ENCODE assay signal across 26 mouse cellular contexts in the genomic region with DNA sequence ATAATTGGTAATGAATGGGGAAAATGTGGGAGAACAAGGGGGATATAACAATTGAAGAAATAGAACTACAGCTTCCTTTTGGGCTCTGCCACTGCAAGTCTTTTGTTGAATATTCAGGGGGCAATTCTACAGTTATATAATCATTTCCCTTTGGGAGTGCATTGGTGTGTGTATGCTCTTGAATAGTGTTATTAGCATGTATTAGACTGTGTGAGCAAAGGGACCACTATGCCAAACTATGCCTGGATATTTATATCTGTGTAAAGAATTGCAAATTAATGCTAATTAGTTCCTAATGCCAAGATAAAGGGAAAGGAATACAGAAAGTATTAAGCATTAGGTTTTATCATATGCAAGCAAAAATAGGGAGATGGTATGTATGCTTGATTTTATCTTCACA.
DNase-seq lines count a peak whose midpoint lies in the region; ATAC-seq and TF ChIP-seq lines count a peak whose summit lies in the region.
"Had no signal": no experiment of that assay in that cellular context is flagged by ENCODE, and none has a peak within 500 bp of the region (broad histone marks: within the 10 kb centered on the region; RNA-seq: fewer than 3 reads in every experiment).

No protein-coding gene starts in this region.

- no peaks in the 10 kb centered on the region for H3K9me3 ChIP-seq in forebrain, embryonic 11.5 days (ENCODE audit: control insufficient read depth, low read length)
- H3K9me3 ChIP-seq in forebrain, embryonic 10.5 days: no peaks in the 10 kb centered on the region
- H3K9me3 ChIP-seq in midbrain, embryonic 12.5 days: no peaks in the 10 kb centered on the region
- H3K9me3 ChIP-seq in midbrain, embryonic 10.5 days (replicated peaks): no peaks in the 10 kb centered on the region
- H3K9me3 ChIP-seq in forebrain, embryonic 14.5 days (replicated peaks; ENCODE audit: control insufficient read depth, low read length): no peaks in the 10 kb centered on the region
- H3K9me3 ChIP-seq: embryonic facial prominence, embryonic 12.5 days; embryonic facial prominence, embryonic 15.5 days; heart, embryonic 12.5 days; heart, embryonic 15.5 days had no signal

- no peak overlapping the region for H3K4me2 ChIP-seq in forebrain, embryonic 11.5 days (ENCODE audit: low read depth, low read length, severe bottlenecking)
- no peak overlapping the region for H3K4me2 ChIP-seq in midbrain, embryonic 12.5 days (replicated peaks)
- no peak overlapping the region for H3K4me2 ChIP-seq in forebrain, embryonic 14.5 days (ENCODE audit: low read length)
- H3K4me2 ChIP-seq: embryonic facial prominence, embryonic 12.5 days; embryonic facial prominence, embryonic 15.5 days; heart, embryonic 12.5 days; heart, embryonic 15.5 days; hindbrain, embryonic 14.5 days had no signal

- no peak for TF ChIP-seq EP300 in heart, adult 2 months (IDR thresholded peaks at IDR 0.05; ENCODE audit: insufficient read depth, low read depth, low read length)

- peak; percentile 63 for ATAC-seq in forebrain, embryonic 11.5 days (replicated peaks; ENCODE audit: low FRiP score)
- peak; percentile 65 for ATAC-seq in midbrain, embryonic 12.5 days (ENCODE audit: low FRiP score, low read depth)
- peak; percentile 95 for ATAC-seq in forebrain, embryonic 14.5 days
- ATAC-seq: activated CD4-positive, CD25-positive, alpha-beta regulatory T cell, adult 4 months; hindbrain, postnatal 0 days; inflammation-experienced regulatory T-cells, adult 6 months; intestine, embryonic 16.5 days had no signal

- H3K36me3 ChIP-seq in forebrain, embryonic 11.5 days (ENCODE audit: control insufficient read depth, insufficient read depth, low read length): no peaks in the 10 kb centered on the region
- H3K36me3 ChIP-seq in forebrain, embryonic 10.5 days (replicated peaks): no peaks in the 10 kb centered on the region
- no peaks in the 10 kb centered on the region for H3K36me3 ChIP-seq in midbrain, embryonic 12.5 days
- no peaks in the 10 kb centered on the region for H3K36me3 ChIP-seq in midbrain, embryonic 10.5 days
- no peaks in the 10 kb centered on the region for H3K36me3 ChIP-seq in forebrain, embryonic 14.5 days (ENCODE audit: control insufficient read depth, insufficient read depth, low read length)
- H3K36me3 ChIP-seq in heart, adult 2 months (ENCODE audit: control insufficient read depth, insufficient read depth, low read length): no peaks in the 10 kb centered on the region
- H3K36me3 ChIP-seq: embryonic facial prominence, embryonic 12.5 days; embryonic facial prominence, embryonic 15.5 days; heart, embryonic 12.5 days; heart, embryonic 15.5 days had no signal

- no peaks in the 10 kb centered on the region for H3K27me3 ChIP-seq in forebrain, embryonic 11.5 days (ENCODE audit: control insufficient read depth, insufficient read depth, low read length)
- no peaks in the 10 kb centered on the region for H3K27me3 ChIP-seq in forebrain, embryonic 10.5 days (ENCODE audit: poor library complexity, severe bottlenecking)
- H3K27me3 ChIP-seq in midbrain, embryonic 12.5 days: no peaks in the 10 kb centered on the region
- no peaks in the 10 kb centered on the region for H3K27me3 ChIP-seq in midbrain, embryonic 10.5 days (ENCODE audit: low read depth, poor library complexity, severe bottlenecking)
- H3K27me3 ChIP-seq in forebrain, embryonic 14.5 days (replicated peaks; ENCODE audit: control insufficient read depth, insufficient read depth, low read length): no peaks in the 10 kb centered on the region
- H3K27me3 ChIP-seq in heart, adult 2 months (ENCODE audit: control insufficient read depth, insufficient read depth, low read length): no peaks in the 10 kb centered on the region
- H3K27me3 ChIP-seq: embryonic facial prominence, embryonic 12.5 days; embryonic facial prominence, embryonic 15.5 days; heart, embryonic 12.5 days; heart, embryonic 15.5 days had no signal

- H3K27ac ChIP-seq in forebrain, embryonic 11.5 days (ENCODE audit: low read depth, low read length): no peak overlapping the region
- no peak overlapping the region for H3K27ac ChIP-seq in forebrain, embryonic 10.5 days
- no peak overlapping the region for H3K27ac ChIP-seq in midbrain, embryonic 12.5 days (replicated peaks)
- no peak overlapping the region for H3K27ac ChIP-seq in midbrain, embryonic 10.5 days (replicated peaks)
- no peak overlapping the region for H3K27ac ChIP-seq in forebrain, embryonic 14.5 days (ENCODE audit: low read depth, low read length)
- no peak overlapping the region for H3K27ac ChIP-seq in heart, adult 2 months
- H3K27ac ChIP-seq: embryonic facial prominence, embryonic 12.5 days; embryonic facial prominence, embryonic 15.5 days; gastrocnemius, adult 2 months; heart, embryonic 15.5 days; hindbrain, embryonic 14.5 days; hindbrain, postnatal 0 days had no signal

- DNase-seq in forebrain, embryonic 11.5 days (ENCODE audit: low spot score): no peak
- no peak for DNase-seq in forebrain, embryonic 10.5 days (ENCODE audit: extremely low spot score, low spot score)
- no peak for DNase-seq in midbrain, embryonic 10.5 days (ENCODE audit: low spot score)
- peak; percentile 77 for DNase-seq in forebrain, embryonic 14.5 days (ENCODE audit: low spot score)
- no peak for DNase-seq in frontal cortex, postnatal 25 days (ENCODE audit: low spot score in 2 of 2)
- no peak for DNase-seq in heart, adult 2 months
- DNase-seq: adrenal gland, adult 8-10 months; adrenal gland, postnatal 25 days; cerebellum, adult 2 months; cerebellum, adult 9-11 months; cerebellum, postnatal 25 days; gastrocnemius, adult 2 months; gastrocnemius, postnatal 14 days; heart, adult 11 months; heart, postnatal 10 days; heart, postnatal 4 days had no signal

- TF ChIP-seq CTCF in heart, adult 2 months (IDR thresholded peaks at IDR 0.05): no peak

- intact Hi-C loops in heart, adult 2 months (cut with DNase I): no loop called here

- no peak overlapping the region for H3K9ac ChIP-seq in forebrain, embryonic 11.5 days (ENCODE audit: low read length)
- no peak overlapping the region for H3K9ac ChIP-seq in midbrain, embryonic 12.5 days (replicated peaks)
- H3K9ac ChIP-seq in forebrain, embryonic 14.5 days (ENCODE audit: low read length): no peak overlapping the region
- no peak overlapping the region for H3K9ac ChIP-seq in heart, adult 2 months (ENCODE audit: low read depth, low read length)
- H3K9ac ChIP-seq: embryonic facial prominence, embryonic 12.5 days; embryonic facial prominence, embryonic 15.5 days; heart, embryonic 12.5 days; heart, embryonic 15.5 days; hindbrain, embryonic 14.5 days had no signal

- H3K4me1 ChIP-seq in forebrain, embryonic 11.5 days (replicated peaks; ENCODE audit: control insufficient read depth, insufficient read depth, low read length): no peaks in the 10 kb centered on the region
- no peaks in the 10 kb centered on the region for H3K4me1 ChIP-seq in forebrain, embryonic 10.5 days
- H3K4me1 ChIP-seq in midbrain, embryonic 12.5 days: no peaks in the 10 kb centered on the region
- H3K4me1 ChIP-seq in midbrain, embryonic 10.5 days: no peaks in the 10 kb centered on the region
- H3K4me1 ChIP-seq in forebrain, embryonic 14.5 days (ENCODE audit: control insufficient read depth, insufficient read depth, low read length): no peaks in the 10 kb centered on the region; the same call in 1 of the 2 replicates
- no peaks in the 10 kb centered on the region for H3K4me1 ChIP-seq in heart, adult 2 months (ENCODE audit: control insufficient read depth, insufficient read depth, low read length)
- H3K4me1 ChIP-seq: embryonic facial prominence, embryonic 12.5 days; embryonic facial prominence, embryonic 15.5 days; heart, embryonic 12.5 days; heart, embryonic 15.5 days had no signal

- no peaks in the 10 kb centered on the region for H3K79me2 ChIP-seq in heart, adult 2 months (replicated peaks; ENCODE audit: control insufficient read depth, insufficient read depth, low read length)

- H3K4me3 ChIP-seq in forebrain, embryonic 11.5 days (ENCODE audit: low read depth, low read length): no peak overlapping the region
- no peak overlapping the region for H3K4me3 ChIP-seq in forebrain, embryonic 10.5 days
- H3K4me3 ChIP-seq in midbrain, embryonic 12.5 days: no peak overlapping the region
- H3K4me3 ChIP-seq in midbrain, embryonic 10.5 days: no peak overlapping the region
- no peak overlapping the region for H3K4me3 ChIP-seq in forebrain, embryonic 14.5 days (ENCODE audit: low read depth, low read length)
- H3K4me3 ChIP-seq in heart, adult 2 months: no peak overlapping the region
- H3K4me3 ChIP-seq: embryonic facial prominence, embryonic 12.5 days; embryonic facial prominence, embryonic 15.5 days; gastrocnemius, adult 2 months; heart, embryonic 12.5 days; heart, embryonic 15.5 days had no signal

- no peak for TF ChIP-seq POLR2A in heart, adult 2 months (IDR thresholded peaks at IDR 0.05; ENCODE audit: insufficient read depth, low read depth, low read length)
